29 mouse cellular contexts compared by ENCODE assay signal in the genomic region with DNA sequence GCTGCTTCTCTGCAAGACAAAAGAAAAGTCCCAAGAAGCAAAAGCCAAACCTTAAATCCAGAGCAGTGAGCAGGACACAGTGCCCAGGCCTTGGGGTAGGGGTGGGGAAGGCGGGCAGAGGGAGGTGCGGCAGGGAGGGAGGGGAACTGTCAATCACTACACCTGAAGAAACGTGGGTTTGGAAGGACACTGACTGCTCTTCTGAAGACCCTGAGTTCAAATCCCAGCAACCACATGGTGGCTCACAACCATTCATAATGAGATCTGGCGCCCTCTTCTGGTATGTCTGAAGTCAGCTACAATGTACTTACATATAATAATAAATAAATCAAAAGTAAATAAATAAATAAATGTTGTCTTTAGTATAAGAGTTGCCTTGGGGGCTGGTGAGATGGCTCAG. TPM values are rescaled to one million over a fixed set of nuclear protein-coding genes. Genes with fewer than 3 reads are reported as not detected.
A peak's percentile ranks its signal among the peaks of the same experiment; 100 is the strongest.
DNase-seq lines count a peak whose midpoint lies in the region; ATAC-seq and TF ChIP-seq lines count a peak whose summit lies in the region.
"Had no signal": no experiment of that assay in that cellular context is flagged by ENCODE, and none has a peak within 500 bp of the region (broad histone marks: within the 10 kb centered on the region; RNA-seq: fewer than 3 reads in every experiment).

No protein-coding gene starts in this region.

- 0 out of 2 replicates have a peak, but pooled peaks have one; percentile 15 for TF ChIP-seq CTCF in intestine, postnatal 0 days (IDR thresholded peaks at IDR 0.05; ENCODE audit: low read depth)

- 92% methylated on average over 4 of the region's 4 CpGs for WGBS in intestine, postnatal 0 days
- 83% methylated on average over 4 of the region's 4 CpGs for WGBS in intestine, embryonic 16.5 days
- WGBS in midbrain, embryonic 11.5 days = 95% methylated on average over 4 of the region's 4 CpGs
- WGBS in midbrain, embryonic 14.5 days = 91% methylated on average over 4 of the region's 4 CpGs

- no peak overlapping the region for H3K9ac ChIP-seq in intestine, postnatal 0 days (ENCODE audit: low read depth, low read length)
- no peak overlapping the region for H3K9ac ChIP-seq in intestine, embryonic 16.5 days (ENCODE audit: low read depth, low read length)
- H3K9ac ChIP-seq in midbrain, embryonic 11.5 days (ENCODE audit: low read length) = no peak overlapping the region
- no peak overlapping the region for H3K9ac ChIP-seq in midbrain, embryonic 14.5 days (replicated peaks; ENCODE audit: low read length)
- H3K9ac ChIP-seq in ES-E14 (ENCODE audit: insufficient read depth, low read depth, low read length, poor library complexity, severe bottlenecking) = peak overlapping the region; percentile 47; the same call in 1 of the 2 replicates
- H3K9ac ChIP-seq: embryonic facial prominence, embryonic 13.5 days; forebrain, embryonic 13.5 days; heart, embryonic 13.5 days; hindbrain, embryonic 14.5 days had no signal

- H3K9me3 ChIP-seq in intestine, postnatal 0 days (ENCODE audit: control insufficient read depth) = no peaks in the 10 kb centered on the region
- no peaks in the 10 kb centered on the region for H3K9me3 ChIP-seq in intestine, embryonic 16.5 days (ENCODE audit: control insufficient read depth, low read length)
- no peaks in the 10 kb centered on the region for H3K9me3 ChIP-seq in midbrain, embryonic 11.5 days (ENCODE audit: control insufficient read depth, low read length)
- H3K9me3 ChIP-seq in midbrain, embryonic 14.5 days (ENCODE audit: control insufficient read depth, low read length) = no peaks in the 10 kb centered on the region
- H3K9me3 ChIP-seq in ES-E14 (ENCODE audit: control insufficient read depth, insufficient read depth, low read depth, low read length) = no peaks in the 10 kb centered on the region
- H3K9me3 ChIP-seq: embryonic facial prominence, embryonic 13.5 days; forebrain, embryonic 13.5 days; heart, embryonic 13.5 days had no signal

- no peaks in the 10 kb centered on the region for H3K4me1 ChIP-seq in intestine, postnatal 0 days (replicated peaks; ENCODE audit: control insufficient read depth, insufficient read depth, low read length)
- H3K4me1 ChIP-seq in intestine, embryonic 16.5 days (ENCODE audit: control insufficient read depth, insufficient read depth, low read length) = peaks cover 6% of the 10 kb centered on the region; the same call in 1 of the 2 replicates
- H3K4me1 ChIP-seq in midbrain, embryonic 11.5 days (ENCODE audit: control insufficient read depth, insufficient read depth, low read length) = no peaks in the 10 kb centered on the region
- no peaks in the 10 kb centered on the region for H3K4me1 ChIP-seq in midbrain, embryonic 14.5 days (ENCODE audit: control insufficient read depth, insufficient read depth, low read length)
- peaks cover 4 to 9% of the 10 kb centered on the region in 2 experiments; a peak in 2 of 4 replicates for H3K4me1 ChIP-seq in ES-E14 (ENCODE audit: control insufficient read depth in 2 of 2, insufficient read depth in 2 of 2, low read length in 2 of 2, poor library complexity in 1 of 2)
- H3K4me1 ChIP-seq: embryonic facial prominence, embryonic 10.5 days; embryonic facial prominence, embryonic 13.5 days; forebrain, embryonic 13.5 days had no signal

- H3K36me3 ChIP-seq in intestine, postnatal 0 days (ENCODE audit: control insufficient read depth, insufficient read depth) = peaks cover 5% of the 10 kb centered on the region; the same call in 1 of the 2 replicates
- 0 out of 2 replicates have a peak, but pooled peaks cover 5% of the 10 kb centered on the region for H3K36me3 ChIP-seq in intestine, embryonic 16.5 days (ENCODE audit: control insufficient read depth, insufficient read depth, low read length)
- peaks cover 12% of the 10 kb centered on the region for H3K36me3 ChIP-seq in midbrain, embryonic 11.5 days (ENCODE audit: control insufficient read depth, insufficient read depth, low read length)
- peaks cover 33% of the 10 kb centered on the region for H3K36me3 ChIP-seq in midbrain, embryonic 14.5 days (ENCODE audit: control insufficient read depth, insufficient read depth, low read length)
- peaks cover 24% of the 10 kb centered on the region for H3K36me3 ChIP-seq in ES-E14 (ENCODE audit: control insufficient read depth, insufficient read depth, low read length, poor library complexity, severe bottlenecking)
- peaks cover 2% of the 10 kb centered on the region; the same call in 1 of the 2 replicates for H3K36me3 ChIP-seq in splenic B cell, adult 2 months (ENCODE audit: control insufficient read depth, insufficient read depth, low read length, poor library complexity, severe bottlenecking)

- no peaks in the 10 kb centered on the region for H3K27me3 ChIP-seq in intestine, postnatal 0 days (replicated peaks; ENCODE audit: control insufficient read depth, insufficient read depth, low read length)
- no peaks in the 10 kb centered on the region for H3K27me3 ChIP-seq in intestine, embryonic 16.5 days (replicated peaks; ENCODE audit: control insufficient read depth, insufficient read depth, low read length)
- no peaks in the 10 kb centered on the region for H3K27me3 ChIP-seq in midbrain, embryonic 11.5 days (ENCODE audit: control insufficient read depth, insufficient read depth, low read length)
- no peaks in the 10 kb centered on the region for H3K27me3 ChIP-seq in midbrain, embryonic 14.5 days (ENCODE audit: control insufficient read depth, insufficient read depth, low read length)
- no peaks in the 10 kb centered on the region for H3K27me3 ChIP-seq in splenic B cell, adult 2 months (ENCODE audit: control insufficient read depth, insufficient read depth, low read length, poor library complexity, severe bottlenecking)
- H3K27me3 ChIP-seq: embryonic facial prominence, embryonic 13.5 days; forebrain, embryonic 13.5 days; heart, embryonic 13.5 days had no signal

- peak; percentile 60 for DNase-seq in midbrain, embryonic 11.5 days (ENCODE audit: low spot score, missing footprints)
- no peak for DNase-seq in midbrain, embryonic 14.5 days
- no peak for DNase-seq in ES-E14 (ENCODE audit: low read depth, low spot score)
- DNase-seq in splenic B cell, adult 2 months (ENCODE audit: low read depth, low spot score) = peak; percentile 4
- no peak for DNase-seq in thymus, postnatal 14 days
- no peak for DNase-seq in adrenal gland, adult 2 months
- DNase-seq: adrenal gland, postnatal 14 days; cerebellum, adult 11 months; cerebellum, adult 2 months; cerebellum, adult 9-11 months; cerebellum, postnatal 36 days; embryo, embryonic 11 days; gastrocnemius, postnatal 25 days; heart, adult 18-20 months; heart, postnatal 14 days; heart, postnatal 4 days; kidney, adult 11 months had no signal

- no peak overlapping the region for H3K4me3 ChIP-seq in intestine, postnatal 0 days (ENCODE audit: low read depth, low read length)
- H3K4me3 ChIP-seq in intestine, embryonic 16.5 days (ENCODE audit: low read length) = no peak overlapping the region
- no peak overlapping the region for H3K4me3 ChIP-seq in midbrain, embryonic 11.5 days (ENCODE audit: low read depth, low read length)
- H3K4me3 ChIP-seq in midbrain, embryonic 14.5 days (replicated peaks; ENCODE audit: low read depth, low read length) = no peak overlapping the region
- H3K4me3 ChIP-seq in ES-E14 (ENCODE audit: insufficient read depth in 1 of 2, low read depth in 1 of 2, low read length in 2 of 2, poor library complexity in 1 of 2, severe bottlenecking in 1 of 2) = peak overlapping the region in 1 of 2 experiments; percentile 29; a peak in 1 of 4 replicates
- H3K4me3 ChIP-seq: embryonic facial prominence, embryonic 10.5 days; embryonic facial prominence, embryonic 13.5 days; erythroblast, embryonic 14.5 days; forebrain, embryonic 13.5 days; heart, embryonic 13.5 days had no signal

- H3K27ac ChIP-seq in intestine, postnatal 0 days (ENCODE audit: low read depth, low read length) = no peak overlapping the region
- H3K27ac ChIP-seq in intestine, embryonic 16.5 days (ENCODE audit: low read length) = no peak overlapping the region
- H3K27ac ChIP-seq in midbrain, embryonic 11.5 days (ENCODE audit: low read depth, low read length) = no peak overlapping the region
- no peak overlapping the region for H3K27ac ChIP-seq in midbrain, embryonic 14.5 days (replicated peaks; ENCODE audit: low read depth, low read length)
- H3K27ac ChIP-seq in ES-E14 (ENCODE audit: insufficient read depth, low read depth, low read length, poor library complexity, severe bottlenecking) = 0 out of 2 replicates have a peak overlapping the region, but pooled peaks have one; percentile 25
- H3K27ac ChIP-seq: embryonic facial prominence, embryonic 10.5 days; embryonic facial prominence, embryonic 13.5 days; forebrain, embryonic 13.5 days; heart, embryonic 13.5 days; hindbrain, embryonic 14.5 days; hindbrain, postnatal 0 days had no signal

- ATAC-seq in intestine, postnatal 0 days = no peak
- no peak for ATAC-seq in intestine, embryonic 16.5 days
- ATAC-seq in midbrain, embryonic 11.5 days (ENCODE audit: low FRiP score) = no peak
- no peak for ATAC-seq in midbrain, embryonic 14.5 days (ENCODE audit: low FRiP score, low TSS enrichment)
- ATAC-seq: CD4-positive, CD25-positive, alpha-beta regulatory T cell, adult 4 months; forebrain, embryonic 13.5 days; forebrain, embryonic 16.5 days; hindbrain, postnatal 0 days; inflammation-experienced regulatory T-cells, adult 6 months had no signal

- H3K4me2 ChIP-seq in intestine, postnatal 0 days (replicated peaks; ENCODE audit: low read depth) = no peak overlapping the region
- H3K4me2 ChIP-seq in intestine, embryonic 16.5 days (ENCODE audit: low read depth, low read length) = no peak overlapping the region
- H3K4me2 ChIP-seq in midbrain, embryonic 11.5 days = no peak overlapping the region
- no peak overlapping the region for H3K4me2 ChIP-seq in midbrain, embryonic 14.5 days (ENCODE audit: low read length)
- H3K4me2 ChIP-seq: embryonic facial prominence, embryonic 13.5 days; forebrain, embryonic 13.5 days; heart, embryonic 13.5 days; hindbrain, embryonic 14.5 days had no signal

- in situ Hi-C loops in ES-E14 (cut with MboI; ENCODE audit: low sequenced_read_pairs in 2 of 2, unreplicated experiment in 2 of 2) = no loop called here

RNA-seq across cellular contexts. Expression of a gene that starts 20.1 kb away (rescaled TPM):
- polyA plus RNA-seq in intestine, postnatal 0 days (2015; fragmentation: Nextera tagmentation; extraction: Ambion mirVana) = 9.7 and 10.1 TPM in 2 replicates
- polyA plus RNA-seq in intestine, embryonic 16.5 days (2015; fragmentation: Nextera tagmentation; extraction: Ambion mirVana) = 17.7 and 19.3 TPM in 2 replicates
- 26.1 and 28.8 TPM in 2 replicates for polyA plus RNA-seq in midbrain, embryonic 11.5 days (2014; fragmentation: Nextera tagmentation; extraction: Ambion mirVana)
- polyA plus RNA-seq in midbrain, embryonic 14.5 days (2014; fragmentation: Nextera tagmentation; extraction: Ambion mirVana) = 10.4 and 13.0 TPM in 2 replicates
- 62.0 and 74.2 TPM in 2 replicates for total RNA-seq in ES-E14 (2012; rRNA removed)
- total RNA-seq in adrenal gland, adult 2 months (2021) = 10 to 100 TPM; 16.7 to 24.6 TPM
- polyA plus RNA-seq in adrenal gland, adult 2 months (2012; rRNA removed) = 3.1 and 7.5 TPM in 2 replicates

RNA-seq across cellular contexts. Expression of a gene that starts 42.8 kb away (rescaled TPM):
- polyA plus RNA-seq in intestine, postnatal 0 days (2015; fragmentation: Nextera tagmentation; extraction: Ambion mirVana) = 3.7 and 5.1 TPM in 2 replicates
- 11.0 and 11.2 TPM in 2 replicates for polyA plus RNA-seq in intestine, embryonic 16.5 days (2015; fragmentation: Nextera tagmentation; extraction: Ambion mirVana)
- 23.9 and 26.6 TPM in 2 replicates for polyA plus RNA-seq in midbrain, embryonic 11.5 days (2014; fragmentation: Nextera tagmentation; extraction: Ambion mirVana)
- 13.7 and 17.4 TPM in 2 replicates for polyA plus RNA-seq in midbrain, embryonic 14.5 days (2014; fragmentation: Nextera tagmentation; extraction: Ambion mirVana)
- total RNA-seq in ES-E14 (2012; rRNA removed) = 7.9 and 8.0 TPM in 2 replicates
- total RNA-seq in adrenal gland, adult 2 months (2021) = 10 to 100 TPM; 10.8 to 14.1 TPM
- polyA plus RNA-seq in adrenal gland, adult 2 months (2012; rRNA removed) = 2.2 and 3.6 TPM in 2 replicates

RNA-seq across cellular contexts. Expression of a gene that starts 42.8 kb away (rescaled TPM):
- polyA plus RNA-seq in intestine, postnatal 0 days (2015; fragmentation: Nextera tagmentation; extraction: Ambion mirVana) = 9.7 and 10.2 TPM in 2 replicates
- polyA plus RNA-seq in intestine, embryonic 16.5 days (2015; fragmentation: Nextera tagmentation; extraction: Ambion mirVana) = 24.4 and 25.5 TPM in 2 replicates
- 102 and 109 TPM in 2 replicates for polyA plus RNA-seq in midbrain, embryonic 11.5 days (2014; fragmentation: Nextera tagmentation; extraction: Ambion mirVana)
- polyA plus RNA-seq in midbrain, embryonic 14.5 days (2014; fragmentation: Nextera tagmentation; extraction: Ambion mirVana) = 69.1 and 90.2 TPM in 2 replicates
- total RNA-seq in ES-E14 (2012; rRNA removed) = 75.7 and 76.8 TPM in 2 replicates
- total RNA-seq in adrenal gland, adult 2 months (2021) = 10 to 100 TPM; 24.6 to 26.8 TPM
- polyA plus RNA-seq in adrenal gland, adult 2 months (2012; rRNA removed) = 8.4 and 12.5 TPM in 2 replicates

Comparison
In these comparisons a context has a peak if more than half of its experiments do, and no peak if none do; other contexts are left out.
1. DNase-seq: peak in midbrain, embryonic 11.5 days (single experiment) and splenic B cell, adult 2 months (single experiment); none in midbrain, embryonic 14.5 days (single experiment), ES-E14 (single experiment), thymus, postnatal 14 days (single experiment) and adrenal gland, adult 2 months (single experiment).